Mouse (Mus musculus) hindbrain, embryonic 16.5 days (tissue): ENCODE measurements around the gene Clvs2. TPM values are rescaled to one million over a fixed set of nuclear protein-coding genes. Genes with fewer than 3 reads are reported as not detected.

Source experiments
- ATAC-seq: fragments of 200-750 bp; cut with Nextera tagmentation; 2 replicates; pipeline ENCODE4 v1.8.0; 2017; ENCODE audit warnings: moderate TSS enrichment, moderate library complexity
- H3K27ac ChIP-seq: fragments of 300-500 bp; sonication (generic); 2 replicates; pipeline ENCODE4 v1.5.1; 2014; ENCODE audit warnings: low read depth, mild to moderate bottlenecking, control low read depth, low read length, moderate library complexity
- H3K27me3 ChIP-seq: fragments of 300-500 bp; sonication (generic); replicated peaks from 2 replicates; pipeline ENCODE4 v1.6.1; 2014; ENCODE audit warnings: low read length; ENCODE audit not compliant: control insufficient read depth, insufficient read depth
- H3K36me3 ChIP-seq: fragments of 300-500 bp; sonication (generic); 2 replicates; pipeline ENCODE4 v1.6.1; 2014; ENCODE audit warnings: mild to moderate bottlenecking, low read length, moderate library complexity, mixed read lengths; ENCODE audit not compliant: control insufficient read depth, insufficient read depth
- H3K4me1 ChIP-seq: fragments of 300-500 bp; sonication (generic); 2 replicates; pipeline ENCODE4 v1.6.1; 2014; ENCODE audit warnings: low read depth, low read length; ENCODE audit not compliant: control insufficient read depth, insufficient read depth
- H3K4me2 ChIP-seq: fragments of 300-500 bp; sonication (generic); 2 replicates; pipeline ENCODE4 v1.6.1; 2014; ENCODE audit warnings: mild to moderate bottlenecking, low read length, control low read depth, moderate library complexity
- H3K4me3 ChIP-seq: fragments of 300-500 bp; sonication (generic); 2 replicates; pipeline ENCODE4 v1.5.1; 2014; ENCODE audit warnings: mild to moderate bottlenecking, low read length, control low read depth, moderate library complexity
- H3K9ac ChIP-seq: fragments of 300-500 bp; sonication (generic); 2 replicates; pipeline ENCODE4 v1.6.1; 2014; ENCODE audit warnings: low read depth, mild to moderate bottlenecking, control low read depth, low read length, moderate library complexity
- H3K9me3 ChIP-seq: fragments of 300-500 bp; sonication (generic); 2 replicates; pipeline ENCODE4 v1.6.1; 2014; ENCODE audit warnings: mild to moderate bottlenecking, low read length, moderate library complexity; ENCODE audit not compliant: control insufficient read depth
- WGBS: fragments of 180-500 bp; shearing (Covaris S2); extraction: QIAGEN DNeasy Blood & Tissue Kit; methylation state at CpG from one replicate; pipeline ENCODE4 v1.1.7; 2014; 5-methylcytosine and 5-hydroxymethylcytosine counted together
- polyA plus RNA-seq: library from polyadenylated mRNA; unstranded; fragments of >200 nt; fragmentation: Nextera tagmentation; extraction: Ambion mirVana; gene quantifications from 2 replicates; pipeline ENCODE4 v1.2.1, GENCODE M21; 2015

Gene Clvs2
- polyA plus RNA-seq, 1 experiment from 2014 or later, result 22.3 TPM

DNA sequence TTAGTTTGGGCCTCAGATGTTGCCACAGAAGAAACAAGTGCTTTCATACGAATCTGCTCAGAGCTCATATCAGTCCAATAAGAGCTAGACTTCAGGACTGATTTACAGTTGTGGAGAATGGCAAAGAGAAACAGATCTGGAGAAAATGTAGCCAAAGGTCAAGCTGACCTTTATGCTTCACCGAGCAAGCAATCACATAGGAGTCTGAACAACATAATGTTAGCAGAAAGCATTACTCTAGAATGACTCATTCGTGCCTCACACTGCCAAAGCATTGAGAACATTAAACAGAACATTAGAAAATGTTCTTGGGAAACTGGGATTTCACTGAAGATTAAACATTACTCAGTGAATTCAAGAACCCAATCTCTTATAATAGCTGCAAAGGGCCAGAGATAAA, 66.5 kb downstream of the Clvs2 start:
- 62% methylated on average over 3 of the region's 3 CpGs for WGBS
- no peak overlapping the region for H3K4me2 ChIP-seq
- ATAC-seq, result no peak
- H3K9me3 ChIP-seq, result no peaks in the 10 kb centered on the region
- H3K4me1 ChIP-seq, result no peaks in the 10 kb centered on the region
- H3K36me3 ChIP-seq, result no peaks in the 10 kb centered on the region
- no peaks in the 10 kb centered on the region for H3K27me3 ChIP-seq
- no peak overlapping the region for H3K9ac ChIP-seq
- H3K27ac ChIP-seq, result no peak overlapping the region
- H3K4me3 ChIP-seq, result no peak overlapping the region

DNA sequence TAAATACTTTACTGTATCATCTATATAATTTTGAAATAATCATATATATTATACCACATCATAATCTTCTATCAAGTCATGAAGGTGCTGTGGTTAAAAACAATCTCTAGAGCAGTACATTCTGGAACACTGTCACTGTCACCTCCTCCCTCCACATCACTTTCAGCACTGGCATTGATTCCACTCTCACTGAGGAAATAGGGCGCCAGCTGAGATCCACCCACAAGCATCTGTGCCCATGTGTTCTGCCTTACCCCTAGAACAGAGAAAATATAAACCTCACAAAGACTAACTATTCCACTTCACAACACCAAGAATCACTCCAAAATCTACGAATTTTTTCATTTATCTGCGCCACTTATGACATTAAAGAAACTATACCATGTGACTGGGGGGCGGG, 84.2 kb downstream of the Clvs2 start:
- ATAC-seq, result no peak
- H3K36me3 ChIP-seq, result no peaks in the 10 kb centered on the region
- no peak overlapping the region for H3K4me3 ChIP-seq
- no peak overlapping the region for H3K4me2 ChIP-seq
- no peaks in the 10 kb centered on the region for H3K27me3 ChIP-seq
- 86% methylated on average over 4 of the region's 4 CpGs for WGBS
- H3K9ac ChIP-seq, result no peak overlapping the region
- H3K27ac ChIP-seq, result no peak overlapping the region
- H3K4me1 ChIP-seq, result no peaks in the 10 kb centered on the region
- H3K9me3 ChIP-seq, result no peaks in the 10 kb centered on the region

Other genes starting within 250 kb of the Clvs2 start
- gene Sult3a2, start 161.9 kb upstream of the Clvs2 start, polyA plus RNA-seq, result not detected in 2 replicates
- not detected in 2 replicates for gene Sult3a1, start 233.0 kb upstream of the Clvs2 start, polyA plus RNA-seq